Mouse (Mus musculus) cerebellum, postnatal 14 days (tissue): Measurements from ENCODE around the gene Wdr18.
A peak's percentile ranks its signal among the peaks of the same experiment; 100 is the strongest.

Experiments
- DNase-seq, 2 experiments: peaks; one replicate each; pipeline ENCODE4 v3.0.0; 2021; ENCODE audit warnings: mixed read lengths in 2 of 2

Gene Wdr18

DNA sequence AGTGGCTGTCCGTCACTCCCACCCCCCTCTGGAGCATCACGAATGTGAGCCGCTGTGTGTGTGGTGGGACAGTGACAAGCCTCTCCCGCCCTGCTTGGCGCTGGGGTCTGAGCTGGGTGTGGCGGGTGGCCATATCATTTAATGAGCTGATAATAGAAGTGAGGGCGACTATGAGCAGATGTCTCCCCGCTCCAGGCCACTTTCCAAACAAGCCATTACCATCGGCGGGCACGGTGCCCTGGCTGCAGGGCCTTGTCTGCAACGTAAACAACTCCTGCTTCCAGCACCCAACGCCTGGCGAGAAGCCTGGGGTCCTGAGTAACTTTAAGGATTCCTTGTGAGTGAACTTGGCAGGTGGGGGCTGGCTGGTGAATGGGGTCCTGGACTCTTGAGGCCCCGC, 37.9 kb downstream of the Wdr18 start:
- DNase-seq = peak; percentile 75 to 84

DNA sequence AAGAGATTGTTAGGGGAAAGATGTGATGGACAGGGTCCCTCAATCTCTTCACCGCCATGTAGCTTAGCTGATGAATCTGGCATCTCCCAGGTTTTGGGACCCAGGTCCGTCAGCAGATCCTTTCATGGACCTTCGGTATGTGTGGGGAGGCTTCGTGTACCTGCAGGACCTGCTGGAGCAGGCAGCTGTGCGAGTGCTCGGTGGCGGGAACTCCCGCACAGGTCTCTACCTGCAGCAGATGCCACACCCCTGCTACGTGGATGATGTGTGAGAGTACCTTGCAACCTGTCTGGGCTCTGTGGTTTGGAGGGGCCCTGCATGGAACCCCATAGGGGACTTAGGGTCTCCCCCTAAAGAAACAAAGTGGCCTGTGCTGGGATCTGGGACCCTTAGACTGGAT, 42.0 kb downstream of the Wdr18 start:
- DNase-seq = no peak

DNA sequence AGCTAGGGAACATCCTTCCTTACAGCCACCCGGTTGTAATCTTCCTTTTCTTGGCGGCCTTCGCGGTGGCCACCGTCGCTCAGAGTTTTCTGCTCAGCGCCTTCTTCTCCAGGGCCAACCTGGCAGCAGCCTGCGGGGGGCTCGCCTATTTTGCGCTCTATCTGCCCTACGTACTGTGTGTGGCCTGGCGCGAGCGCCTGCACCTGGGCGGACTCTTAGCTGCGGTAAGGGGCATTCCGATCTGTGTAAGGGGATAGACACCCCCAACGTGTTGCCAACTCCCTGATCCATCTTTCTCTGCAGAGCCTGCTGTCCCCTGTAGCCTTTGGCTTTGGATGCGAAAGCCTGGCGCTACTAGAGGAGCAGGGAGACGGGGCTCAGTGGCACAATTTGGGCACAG, 42.9 kb downstream of the Wdr18 start:
- DNase-seq = no peak

DNA sequence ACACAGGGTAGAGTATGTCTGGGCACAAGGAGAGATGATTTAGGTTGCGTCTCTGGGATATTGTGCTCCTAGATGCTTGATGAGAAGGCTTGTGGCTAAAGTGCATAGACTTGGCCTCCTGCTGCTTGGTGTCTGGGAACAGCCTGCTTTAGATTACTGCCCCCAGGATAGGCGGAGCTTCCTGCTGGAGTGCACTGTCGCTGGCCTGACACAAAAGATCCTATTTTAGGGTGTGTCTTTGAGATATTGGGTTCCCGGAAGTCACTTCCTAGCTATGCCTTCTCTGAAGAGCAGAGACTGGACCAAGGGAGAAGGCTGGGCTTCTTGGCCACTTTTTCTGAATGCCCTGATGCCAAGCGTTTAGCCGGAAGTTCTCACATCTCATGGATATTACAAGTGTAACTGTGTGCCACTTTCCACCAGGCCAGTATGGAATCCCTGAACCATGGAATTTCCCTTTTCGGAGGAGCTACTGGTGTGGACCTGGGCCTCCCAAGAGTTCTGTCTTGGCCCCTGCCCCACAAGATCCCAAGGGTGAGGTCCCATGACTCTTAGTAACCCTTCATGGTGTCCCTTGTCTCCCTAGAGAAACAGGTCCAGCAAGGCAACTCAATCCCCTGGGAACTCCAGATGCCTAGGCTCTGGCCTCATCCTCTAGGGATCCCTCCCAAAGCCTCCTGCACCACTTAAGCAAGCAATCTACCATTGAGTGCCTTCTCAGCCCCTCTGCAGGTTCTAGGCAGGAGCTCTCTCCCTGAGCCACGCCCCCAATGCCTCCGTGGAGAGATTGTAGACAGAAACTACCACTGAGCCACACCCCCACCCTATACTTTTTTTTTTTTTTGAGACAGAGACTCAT, 43.7 kb downstream of the Wdr18 start:
- no peak for DNase-seq

DNA sequence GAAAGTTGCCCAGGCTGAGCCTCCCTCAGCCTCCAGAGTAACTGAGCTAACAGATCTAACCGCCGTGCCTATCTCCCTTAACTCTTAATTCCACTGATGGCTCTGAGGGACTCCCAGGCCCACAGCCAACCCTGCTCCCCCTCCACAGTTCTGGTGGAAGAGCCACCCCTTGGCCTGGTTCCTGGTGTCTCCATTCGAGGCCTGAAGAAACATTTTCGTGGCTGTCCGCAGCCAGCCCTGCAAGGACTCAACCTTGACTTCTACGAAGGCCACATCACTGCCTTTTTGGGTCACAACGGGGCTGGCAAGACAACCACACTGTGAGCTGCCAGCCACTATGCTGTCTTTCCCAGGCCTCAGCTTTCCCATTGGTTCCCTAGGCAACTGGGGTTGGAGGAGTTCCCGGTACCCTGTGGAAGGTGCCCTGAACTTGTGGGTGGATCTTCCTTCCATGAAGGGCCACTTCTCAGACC, 44.3 kb downstream of the Wdr18 start:
- no peak for DNase-seq

DNA sequence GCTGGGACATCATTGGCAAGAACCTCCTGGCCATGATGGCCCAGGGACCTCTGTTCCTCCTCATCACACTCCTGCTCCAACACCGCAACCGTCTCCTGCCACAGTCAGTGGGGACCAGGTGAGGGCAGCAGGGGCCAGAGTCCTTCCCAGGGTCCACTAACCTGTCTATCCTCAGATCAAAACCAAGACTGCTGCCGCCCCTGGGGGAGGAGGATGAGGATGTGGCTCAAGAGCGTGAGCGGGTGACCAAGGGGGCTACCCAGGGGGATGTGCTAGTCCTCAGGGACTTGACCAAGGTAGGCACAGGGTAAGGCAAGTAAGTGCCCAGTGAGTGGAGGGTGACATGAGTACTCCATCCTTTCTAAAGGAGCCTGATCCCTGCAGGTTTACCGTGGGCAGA, 51.8 kb downstream of the Wdr18 start:
- no peak for DNase-seq

DNA sequence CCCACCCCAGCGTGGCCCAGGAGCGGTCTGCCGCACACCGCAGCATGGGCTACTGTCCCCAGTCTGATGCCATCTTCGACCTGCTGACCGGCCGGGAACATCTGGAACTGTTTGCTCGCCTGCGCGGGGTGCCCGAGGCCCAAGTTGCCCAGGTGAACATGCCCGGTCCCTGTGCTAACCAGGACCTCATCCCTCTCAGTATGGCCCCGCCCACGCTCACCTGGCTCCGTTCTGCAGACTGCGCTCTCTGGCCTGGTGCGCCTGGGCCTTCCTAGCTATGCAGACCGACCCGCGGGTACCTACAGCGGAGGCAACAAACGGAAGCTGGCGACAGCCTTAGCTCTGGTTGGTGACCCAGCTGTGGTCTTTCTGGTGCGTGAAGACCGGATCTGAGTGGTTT, 53.7 kb downstream of the Wdr18 start:
- DNase-seq = no peak

DNA sequence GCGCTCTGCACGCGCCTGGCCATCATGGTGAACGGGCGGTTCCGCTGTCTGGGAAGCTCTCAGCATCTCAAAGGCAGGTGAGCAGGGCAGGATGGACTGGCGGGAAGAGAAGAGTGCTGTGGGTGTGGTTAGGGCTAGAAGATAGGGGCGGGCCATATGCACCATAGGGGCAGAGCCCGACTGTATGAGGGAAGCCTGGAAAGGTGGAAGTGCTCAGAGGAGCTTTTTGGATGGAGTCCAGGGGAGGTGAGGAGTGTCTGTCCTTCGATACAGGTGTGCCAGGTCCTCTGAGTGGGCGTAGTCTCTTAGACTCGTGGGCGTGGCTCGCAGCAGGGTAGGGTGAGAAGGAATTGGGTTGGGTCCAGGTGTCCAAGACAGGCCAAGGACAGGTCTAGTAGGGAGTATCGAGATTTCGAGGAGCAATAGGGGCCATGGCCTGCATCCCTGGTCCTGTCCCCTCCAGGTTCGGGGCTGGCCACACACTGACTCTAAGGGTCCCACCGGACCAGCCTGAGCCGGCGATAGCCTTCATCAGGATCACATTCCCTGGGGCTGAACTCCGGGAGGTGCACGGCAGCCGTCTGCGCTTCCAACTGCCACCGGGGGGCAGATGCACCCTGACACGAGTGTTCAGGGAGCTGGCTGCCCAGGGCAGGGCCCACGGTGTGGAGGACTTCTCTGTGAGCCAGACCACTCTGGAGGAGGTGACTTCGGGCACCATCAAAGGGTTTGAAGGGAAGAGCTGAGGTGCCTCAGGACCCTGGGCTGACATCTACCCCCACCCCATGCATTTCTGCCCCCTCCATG, 54.7 kb downstream of the Wdr18 start:
- DNase-seq = no peak

DNA sequence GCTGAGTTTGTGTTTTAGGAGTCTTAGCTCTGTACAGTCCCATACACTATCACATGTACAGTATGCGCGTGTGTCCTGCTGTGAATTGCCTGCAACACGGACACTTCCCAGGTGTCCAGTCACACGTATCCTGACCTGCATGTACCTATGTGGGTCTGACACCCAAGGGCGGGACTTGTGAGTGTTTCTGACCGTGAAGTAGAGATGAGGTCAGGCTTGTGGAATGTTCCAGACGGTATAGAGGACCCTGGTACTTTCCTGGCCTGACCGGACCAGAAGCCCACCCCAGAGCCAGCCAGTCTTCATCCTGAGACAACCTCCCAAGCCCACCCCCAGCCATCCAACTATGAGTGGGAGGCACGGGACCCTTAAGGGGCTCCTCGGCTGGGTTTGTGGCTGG, 55.6 kb downstream of the Wdr18 start:
- no peak for DNase-seq

DNA sequence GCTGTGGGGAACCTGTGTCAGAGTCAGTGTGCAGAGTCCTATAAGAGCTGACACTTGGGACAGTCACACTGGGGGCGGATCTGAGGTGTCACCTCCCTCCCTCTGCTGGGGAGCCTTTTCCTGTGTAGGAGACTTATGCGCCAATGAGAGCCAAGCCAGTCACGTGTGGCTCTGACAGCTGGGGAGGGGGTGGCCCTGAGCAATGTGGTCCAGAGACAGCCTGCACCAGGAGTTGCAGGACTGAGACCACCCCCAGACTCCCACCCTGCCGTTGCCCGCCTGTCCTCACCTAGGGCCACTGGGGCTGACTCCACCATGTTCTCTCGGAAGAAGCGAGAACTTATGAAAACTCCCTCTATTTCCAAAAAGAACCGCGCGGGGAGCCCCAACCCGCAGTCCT, 56.6 kb downstream of the Wdr18 start, which contains the start of gene Arhgap45:
Gene Arhgap45 (plus strand): TSS at position 143 of the 400 bp plus-strand sequence.
- DNase-seq = no peak

DNA sequence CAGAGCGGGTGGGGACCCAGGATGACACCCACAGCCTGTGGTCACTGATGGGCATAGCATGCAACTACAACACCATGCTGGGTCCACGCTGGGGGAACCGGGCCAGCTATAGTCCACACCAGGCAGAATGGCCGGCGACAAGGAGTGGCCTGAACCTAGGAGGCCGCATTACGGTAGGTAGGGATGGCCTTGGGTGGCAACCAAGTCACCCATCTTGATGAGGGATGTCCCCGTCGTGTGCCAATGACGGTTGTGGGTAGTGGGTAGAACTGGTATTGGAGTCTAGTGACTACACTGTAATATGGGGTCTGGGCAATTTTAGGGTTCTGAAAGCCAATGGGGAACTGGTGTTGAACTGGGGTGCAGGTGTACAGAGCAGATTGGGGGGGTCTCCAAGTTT, 57.0 kb downstream of the Wdr18 start:
- no peak for DNase-seq

DNA sequence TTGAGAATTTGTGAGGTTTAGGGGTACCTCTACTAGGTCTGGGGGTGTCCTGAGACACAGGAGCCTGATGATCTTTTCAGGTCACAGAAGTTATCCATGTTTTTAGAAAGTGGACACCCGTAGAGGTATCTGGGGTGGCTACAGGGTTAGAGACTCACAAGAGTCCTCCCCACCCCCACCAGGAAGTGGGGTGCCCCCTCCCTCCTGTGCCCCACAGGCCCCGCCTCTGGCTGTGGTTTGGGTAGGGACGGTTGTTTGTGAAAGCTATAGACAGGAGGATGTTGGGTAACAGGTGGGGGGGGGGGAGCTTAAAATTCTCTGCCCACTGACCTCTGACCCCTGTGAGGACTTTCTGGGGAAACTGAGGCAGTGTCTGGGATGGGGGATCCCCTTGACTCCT, 57.4 kb downstream of the Wdr18 start:
- no peak for DNase-seq

DNA sequence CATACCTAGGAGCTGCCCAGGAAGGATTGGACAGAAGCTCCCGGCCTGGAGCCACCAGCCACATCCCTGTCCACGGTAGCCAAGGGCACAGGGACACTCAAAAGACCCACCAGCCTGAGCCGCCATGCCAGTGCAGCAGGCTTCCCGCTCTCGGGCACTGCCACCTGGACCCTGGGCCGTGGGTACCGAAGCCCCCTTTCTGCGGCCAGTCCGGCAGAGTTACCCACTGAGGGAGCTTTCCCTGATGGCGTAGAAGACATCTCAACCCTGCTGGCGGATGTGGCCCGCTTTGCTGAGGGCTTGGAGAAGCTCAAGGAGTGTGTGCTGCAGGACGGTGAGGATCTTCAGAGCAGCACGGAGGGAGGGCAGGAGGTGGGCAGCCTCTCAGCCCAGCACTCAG, 57.8 kb downstream of the Wdr18 start:
- DNase-seq = no peak

DNA sequence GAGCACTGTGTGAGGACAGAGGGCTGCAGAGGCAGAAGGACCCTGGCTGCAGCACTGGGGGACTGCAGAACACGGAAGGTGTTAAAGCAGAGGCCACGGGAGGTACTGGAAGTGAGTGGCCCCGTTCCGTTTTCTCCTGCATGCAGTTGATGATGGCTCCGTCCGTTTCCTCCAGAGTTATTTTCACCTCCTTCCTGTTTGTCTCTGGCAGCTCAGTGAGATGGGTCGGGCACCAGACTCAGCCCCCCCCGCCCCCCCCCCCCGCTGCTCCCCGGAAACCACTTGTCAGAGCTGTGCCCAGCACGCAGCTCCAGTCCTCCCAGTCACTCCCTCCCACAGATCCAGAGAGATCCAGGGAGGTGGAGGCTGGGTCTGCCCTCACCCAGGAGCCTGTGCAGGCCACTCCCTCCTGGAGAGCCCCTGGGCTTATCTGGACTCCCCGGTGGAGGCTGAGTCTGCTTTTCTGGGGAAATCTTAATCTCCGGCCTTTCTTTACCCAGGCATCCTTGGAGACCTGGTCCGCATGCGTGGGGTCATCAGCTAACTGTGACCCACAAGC, 58.9 kb downstream of the Wdr18 start:
- DNase-seq = no peak

DNA sequence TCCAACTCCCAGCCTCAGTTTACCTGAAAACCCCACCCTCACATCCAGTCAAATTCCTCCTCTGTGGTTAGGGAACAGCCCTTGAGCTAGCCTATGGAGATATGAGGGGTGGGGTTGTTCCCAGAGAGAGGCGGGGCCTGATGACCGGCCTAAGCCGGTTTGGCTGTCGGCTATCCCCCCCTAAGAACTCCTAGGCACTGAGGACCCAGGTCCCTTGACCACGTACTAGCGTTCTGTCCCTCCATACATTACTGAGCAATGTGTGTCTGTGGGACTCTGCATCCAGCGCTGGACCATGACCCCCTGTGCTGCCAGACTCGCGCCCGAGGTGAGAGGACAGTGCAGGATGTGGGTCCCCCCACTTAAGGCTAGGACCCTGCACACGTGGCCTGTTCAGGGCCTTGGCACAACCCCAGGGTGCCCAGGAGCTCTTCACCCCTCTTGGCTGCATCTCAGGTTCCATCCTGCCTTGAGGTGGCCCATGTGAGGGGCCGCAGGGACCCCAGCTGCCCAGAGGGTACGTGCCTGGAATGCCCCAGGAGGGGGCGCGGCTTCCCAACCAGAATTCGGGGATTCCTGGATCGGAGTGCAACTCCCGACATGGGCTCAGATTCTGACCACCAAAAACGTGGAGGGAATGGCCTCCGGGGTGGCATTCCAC, 59.6 kb downstream of the Wdr18 start:
- DNase-seq = no peak
